Mouse (Mus musculus) c-Kit-positive CD71-negative TER-119-negative erythroid progenitor cells, embryonic 14.5 days (primary cell): ENCODE results near the gene Cic.
A peak's percentile ranks its signal among the peaks of the same experiment; 100 is the strongest.

ENCODE experiments used
- DNase-seq: peaks from one replicate; pipeline ENCODE4 v3.0.0-alpha.2; 2013; ENCODE audit warnings: low read depth

Cic gene

DNA sequence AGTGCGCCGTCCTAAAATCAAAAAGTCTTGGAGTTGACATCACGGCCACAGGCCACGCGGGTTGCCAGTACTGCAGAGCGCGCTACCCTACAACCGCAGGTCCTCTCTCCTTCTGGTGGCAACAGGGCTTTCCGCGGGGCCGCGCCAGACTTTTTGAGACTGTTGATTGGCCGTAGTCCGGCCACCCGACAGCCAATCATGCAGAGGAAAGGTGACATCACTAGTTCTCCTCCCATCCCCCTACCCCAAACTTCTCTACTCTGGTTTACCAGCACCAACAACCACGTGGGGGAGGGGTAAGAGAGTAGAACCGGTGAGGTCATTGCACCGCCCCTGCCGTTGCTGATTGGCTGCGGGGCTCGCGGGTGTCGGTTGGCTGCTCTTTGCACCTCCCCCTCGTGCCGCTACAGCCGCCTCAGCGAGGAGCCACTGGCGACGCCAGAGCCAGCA lies at the start of gene Cic:
Gene Cic (plus strand): TSS at position 404 of the 450 bp plus-strand sequence.
- peak; percentile 99 for DNase-seq

DNA sequence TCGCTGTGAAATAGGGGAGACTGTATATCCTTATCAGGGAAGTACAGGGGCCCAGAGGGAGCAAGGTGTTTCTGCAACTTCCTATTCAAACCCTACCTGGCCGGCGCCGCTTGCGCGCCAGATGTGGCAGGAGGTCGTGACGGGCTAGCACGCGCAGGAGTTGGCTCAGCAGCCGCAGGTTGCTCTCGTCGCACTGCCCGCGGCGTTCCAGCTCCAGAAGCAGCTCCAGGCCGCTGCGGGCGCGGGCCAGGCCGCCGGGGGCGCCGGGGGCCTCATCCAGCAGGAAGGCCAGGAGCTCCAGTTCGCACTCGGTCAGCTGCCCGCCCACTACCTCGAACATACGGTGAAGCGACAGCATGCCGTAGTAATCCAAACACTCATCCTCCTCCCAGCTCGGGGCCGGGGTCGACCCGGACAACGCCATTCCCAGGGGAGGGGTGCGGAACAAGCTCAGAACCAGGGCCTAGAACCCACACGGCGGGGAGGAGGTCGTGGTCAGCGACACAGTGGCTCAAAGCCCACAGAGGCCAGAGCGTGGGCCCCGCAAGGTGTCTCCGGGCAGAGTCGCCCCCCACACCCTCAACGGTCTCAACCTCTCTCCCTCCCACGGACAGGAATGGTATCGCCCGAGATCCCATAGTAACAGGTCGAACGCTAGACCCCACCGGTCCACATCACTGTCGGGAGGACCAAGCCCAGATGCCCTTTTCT lies 48.6 kb upstream of the Cic start:
- DNase-seq, result no peak

DNA sequence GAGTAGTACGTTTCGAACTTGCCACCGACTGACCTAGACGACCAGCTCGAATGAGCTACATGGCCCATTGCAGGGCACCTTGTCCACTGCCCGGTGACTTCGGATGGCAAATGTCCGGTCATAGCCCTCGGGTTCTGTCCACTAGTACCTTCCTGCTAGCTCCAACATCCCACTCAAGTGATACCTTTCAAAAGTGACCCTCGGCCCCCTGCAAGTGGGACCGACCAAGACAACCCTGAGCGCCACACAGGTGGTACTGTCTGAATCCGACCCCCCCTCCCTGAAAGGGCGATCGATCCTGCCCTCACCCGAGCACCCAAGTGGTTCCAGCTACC lies 48.1 kb upstream of the Cic start:
- DNase-seq, result no peak

DNA sequence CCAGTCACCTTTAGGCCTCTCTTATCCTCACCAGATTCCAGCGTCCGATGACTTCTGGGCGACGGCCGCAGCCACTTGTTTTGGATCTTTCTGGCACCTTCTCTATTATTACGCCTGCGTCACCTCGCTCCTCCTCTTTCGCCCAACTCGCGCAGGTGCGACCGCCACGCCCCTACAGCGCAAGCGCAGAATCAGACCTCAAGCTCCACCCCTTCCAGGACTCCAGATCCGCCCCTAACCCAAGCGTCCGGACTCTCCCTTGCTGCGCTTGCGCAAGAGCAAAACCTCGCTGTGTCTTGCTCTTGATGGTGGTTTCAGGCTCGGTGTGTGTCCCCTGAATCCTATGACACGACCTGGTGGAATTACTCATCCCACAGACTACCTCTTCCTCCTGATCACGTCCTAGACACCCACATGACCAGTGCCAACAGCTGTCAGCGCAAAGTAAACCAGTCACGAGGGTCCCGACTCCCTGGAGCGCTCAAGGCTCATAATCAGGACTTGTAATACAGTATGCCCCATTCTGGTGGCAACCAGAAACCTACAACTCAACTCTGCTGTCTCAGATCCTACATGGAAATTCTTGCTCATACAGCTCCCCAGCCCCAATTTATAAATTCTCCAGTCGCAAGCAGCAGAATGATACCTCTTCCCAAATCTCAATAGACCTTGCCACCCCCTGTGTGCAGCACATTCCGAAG lies 47.6 kb upstream of the Cic start:
- DNase-seq, result peak; percentile 95

DNA sequence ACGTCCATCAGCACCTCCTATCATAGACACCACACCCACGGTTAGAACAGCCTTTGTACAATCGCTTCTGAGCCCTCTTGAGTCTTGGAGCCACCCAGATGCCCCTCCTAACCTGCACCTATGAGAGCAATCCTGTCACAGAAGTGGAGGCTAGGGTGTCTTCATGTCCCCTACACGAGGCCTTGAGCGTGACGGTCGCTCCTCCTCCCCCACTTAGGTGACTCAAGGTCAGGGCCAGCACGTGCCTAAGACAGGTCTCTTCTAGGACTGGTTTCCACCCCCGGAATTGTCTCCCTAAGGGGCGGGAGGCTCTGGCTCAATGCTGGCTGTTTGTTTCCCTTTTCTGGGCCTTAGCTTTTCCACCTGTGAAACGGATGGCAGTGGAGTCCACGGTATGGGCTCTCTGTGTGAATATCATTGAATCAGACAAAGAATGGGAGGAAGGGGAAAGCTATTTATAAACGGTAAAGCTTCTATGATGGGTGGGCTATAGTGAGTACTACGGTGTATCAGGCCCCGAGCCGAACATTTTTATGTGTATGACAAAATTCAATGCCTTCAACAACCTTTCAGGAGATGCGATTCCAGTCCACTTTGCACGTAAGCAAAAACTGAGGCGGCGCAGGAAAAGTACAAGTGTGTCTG lies 46.9 kb upstream of the Cic start, which contains the start of gene Dedd2:
Gene Dedd2 (minus strand): TSS at position 159 of the 645 bp plus-strand sequence.
- DNase-seq, result no peak

DNA sequence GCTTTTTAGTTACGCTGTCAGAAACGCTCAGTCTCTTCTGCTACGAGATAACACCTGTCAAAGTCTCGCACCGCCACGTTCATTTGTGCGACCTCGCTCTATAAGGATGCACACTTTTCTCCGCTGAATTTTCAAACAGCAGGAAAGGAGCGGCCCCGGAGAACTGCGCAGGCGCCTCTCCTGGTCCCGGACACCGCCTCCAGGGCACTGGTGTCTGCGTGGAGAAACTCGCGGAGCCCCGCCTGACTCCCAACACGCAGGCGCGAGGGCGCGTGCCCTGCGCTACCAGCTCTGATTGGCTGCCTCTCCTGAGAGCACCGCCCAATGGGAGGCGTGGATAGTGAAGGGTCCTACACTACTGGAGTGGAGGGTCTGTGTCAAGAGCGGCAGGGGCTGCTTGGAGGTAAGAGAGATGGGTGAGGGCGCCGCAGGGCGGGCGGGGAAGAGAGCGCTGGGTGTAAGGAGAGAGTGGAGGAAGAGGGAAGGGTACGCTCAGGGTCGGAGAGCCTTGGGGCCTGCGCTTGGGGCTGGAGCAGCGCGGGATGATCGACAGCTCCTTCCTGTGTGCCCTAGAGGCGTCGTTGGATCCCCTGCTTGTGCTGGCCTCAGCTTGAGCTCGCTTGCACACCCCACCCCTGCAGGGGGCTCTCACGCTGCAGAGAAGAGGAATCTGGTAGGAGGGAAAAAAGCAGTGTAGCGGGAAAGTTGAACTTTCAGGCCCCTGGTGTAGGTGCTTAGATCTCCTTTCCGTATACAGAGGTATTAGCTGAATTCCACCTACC lies 46.2 kb upstream of the Cic start, which contains the start of gene Zfp526:
Gene Zfp526 (plus strand): TSS at position 324 of the 782 bp plus-strand sequence.
- peak; percentile 97 for DNase-seq

DNA sequence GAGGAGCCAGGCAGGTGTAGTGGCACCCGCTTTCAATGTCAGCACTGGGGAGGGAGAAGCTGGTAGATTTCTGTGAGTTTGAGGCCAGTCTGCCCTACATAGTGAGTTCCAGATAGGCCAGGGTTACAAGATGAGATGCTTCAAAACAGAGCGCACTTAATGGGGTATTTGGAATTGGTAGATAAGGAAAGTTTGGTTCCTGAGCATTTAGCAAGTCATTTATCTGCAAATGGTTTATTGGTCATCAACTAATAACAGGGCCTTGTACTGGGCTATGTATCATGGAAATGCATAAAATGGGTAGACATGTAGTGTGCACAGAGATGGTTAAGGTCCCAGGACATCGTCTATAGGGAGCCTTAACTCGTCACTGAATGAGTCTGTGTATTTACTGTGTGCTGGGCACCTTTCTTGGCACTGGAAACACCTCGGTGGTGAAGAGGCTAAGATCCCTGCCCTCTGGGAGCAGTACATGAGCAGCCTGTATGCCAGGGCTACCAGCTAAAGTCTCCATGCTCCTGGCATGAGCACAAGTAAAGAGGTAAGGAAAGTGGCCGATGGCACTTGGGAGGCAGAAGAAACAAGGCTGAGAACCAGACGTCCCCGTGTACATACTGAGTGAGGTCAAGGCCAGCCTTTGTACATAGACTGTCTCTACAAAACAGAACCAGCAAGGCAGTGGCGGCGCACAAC lies 45.1 kb upstream of the Cic start:
- DNase-seq, result no peak

DNA sequence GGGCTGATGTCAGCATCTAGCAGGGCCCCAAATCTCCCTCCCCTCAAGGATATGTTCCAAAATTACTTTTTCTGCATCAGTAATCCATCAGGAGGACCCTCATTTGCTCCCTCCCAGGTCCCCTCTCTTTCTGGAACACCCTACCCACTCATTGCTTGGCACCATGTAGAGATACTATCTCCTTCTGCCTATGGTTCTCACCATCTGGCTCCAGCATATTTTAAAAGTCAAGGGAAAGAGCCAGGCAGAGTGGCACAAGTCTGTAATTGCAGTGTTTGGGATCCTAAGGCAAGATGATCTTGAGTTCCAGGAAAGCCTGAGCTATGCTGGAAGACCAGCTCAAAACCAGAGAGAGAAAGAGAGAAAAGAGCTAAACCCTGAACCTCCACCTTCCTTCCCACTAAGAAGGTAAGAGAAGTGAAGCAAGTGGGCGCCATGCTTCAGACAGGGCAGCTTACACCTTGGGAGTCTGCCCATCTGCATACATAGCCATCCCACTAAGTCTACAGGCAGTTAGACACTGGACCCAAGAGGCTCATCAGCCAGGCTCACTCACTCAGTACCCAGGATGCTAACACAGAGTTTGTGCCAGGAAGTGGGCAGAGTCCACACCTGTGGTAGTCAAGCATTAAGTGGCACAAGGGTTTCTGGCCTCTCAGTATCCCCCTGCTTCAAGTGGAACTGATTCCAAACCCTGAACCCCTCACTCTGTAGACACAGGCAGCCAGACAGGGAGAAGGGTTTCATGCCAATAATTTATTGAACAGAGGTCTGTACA lies 39.8 kb upstream of the Cic start:
- DNase-seq, result no peak

DNA sequence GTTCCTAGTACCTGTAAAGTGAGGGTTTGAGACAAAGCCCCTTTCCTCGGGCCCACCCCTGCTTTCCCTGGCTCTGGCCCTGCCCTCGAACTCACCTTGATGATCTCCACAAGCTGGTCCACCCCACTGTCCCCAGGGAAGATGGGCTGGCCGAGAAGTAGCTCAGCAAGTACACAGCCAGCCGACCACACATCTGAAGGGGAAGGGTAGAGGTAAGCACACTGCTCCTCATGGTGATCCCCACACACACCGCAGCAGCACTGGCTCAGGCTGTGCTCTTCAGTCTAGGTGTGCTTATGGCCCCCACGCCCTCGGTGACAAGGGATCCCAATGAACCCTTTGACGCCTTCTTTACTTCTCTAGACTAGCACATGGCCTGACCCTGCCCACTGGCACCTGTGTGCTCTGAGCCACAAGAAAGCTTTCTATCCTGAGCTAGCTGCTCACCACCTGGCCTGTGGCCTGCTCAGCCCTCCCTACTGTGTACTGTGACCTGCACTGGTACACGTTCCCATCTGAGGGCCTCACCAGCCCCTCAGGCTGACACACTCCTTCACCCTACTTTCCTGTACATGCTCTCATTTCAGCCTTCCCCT lies 36.7 kb upstream of the Cic start:
- no peak for DNase-seq

DNA sequence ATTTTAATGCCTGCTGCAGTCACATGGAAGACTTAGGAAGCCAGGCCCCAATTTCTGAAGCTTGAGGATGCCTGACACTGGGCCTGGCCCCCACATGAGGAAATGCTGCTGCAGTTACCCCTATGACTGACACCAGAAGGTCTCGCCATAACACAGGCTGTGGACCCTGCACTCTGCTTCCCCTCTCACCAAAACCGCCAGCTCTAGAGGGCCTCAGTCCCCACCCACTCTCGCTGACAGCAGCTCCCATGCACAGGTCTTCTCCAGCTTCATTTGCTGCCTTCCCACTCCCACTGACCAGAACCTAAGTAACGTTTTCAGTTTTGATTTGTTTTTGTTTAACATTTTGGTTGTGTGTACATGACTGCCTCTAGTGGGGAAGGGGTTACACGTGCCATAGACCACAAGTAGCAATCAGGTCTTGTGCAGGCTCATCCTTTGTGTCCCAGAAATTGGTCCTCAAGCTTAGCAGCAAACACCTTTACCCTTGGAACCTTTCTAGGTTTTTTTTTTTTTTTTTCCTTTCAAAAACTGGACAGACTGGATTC lies 35.3 kb upstream of the Cic start:
- DNase-seq, result no peak

DNA sequence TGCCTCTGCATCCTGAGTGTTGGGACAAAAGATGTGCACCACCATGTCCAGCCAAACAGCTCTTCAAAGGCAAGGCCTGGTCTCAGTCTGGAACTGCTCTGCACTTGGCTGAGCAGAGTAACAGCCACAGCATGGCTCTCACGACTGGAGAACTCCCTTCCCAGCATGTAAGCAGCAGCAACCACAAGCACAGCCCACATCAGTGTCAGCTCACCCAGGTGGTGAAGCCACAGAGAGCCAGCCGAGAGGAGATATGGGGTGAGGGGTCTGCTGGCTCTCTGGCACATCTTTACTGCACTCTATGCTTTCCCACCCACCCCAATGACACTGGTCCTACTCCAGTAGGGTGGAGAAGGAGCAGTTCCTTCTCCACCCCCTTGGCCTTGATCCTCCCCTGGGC lies 34.4 kb upstream of the Cic start:
- DNase-seq, result no peak

DNA sequence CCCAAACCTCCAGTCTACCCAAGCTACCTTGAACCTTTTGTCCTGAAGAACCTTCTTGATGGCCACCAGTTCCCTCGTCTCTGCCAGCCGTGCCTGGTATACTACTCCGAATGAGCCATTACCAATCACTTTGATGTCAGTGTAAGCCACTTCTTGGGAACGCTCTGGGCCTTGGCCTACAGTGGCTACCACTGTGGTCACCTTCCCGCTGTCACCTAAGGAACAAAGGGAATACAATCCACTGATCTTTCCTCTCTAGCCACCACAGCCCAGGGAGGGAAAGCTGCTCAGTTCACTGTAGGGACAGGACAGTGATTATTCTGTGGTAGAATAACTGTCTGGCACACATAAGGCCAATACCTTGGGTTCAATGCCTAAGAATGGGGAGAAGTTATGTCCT lies 32.0 kb upstream of the Cic start:
- DNase-seq, result no peak

DNA sequence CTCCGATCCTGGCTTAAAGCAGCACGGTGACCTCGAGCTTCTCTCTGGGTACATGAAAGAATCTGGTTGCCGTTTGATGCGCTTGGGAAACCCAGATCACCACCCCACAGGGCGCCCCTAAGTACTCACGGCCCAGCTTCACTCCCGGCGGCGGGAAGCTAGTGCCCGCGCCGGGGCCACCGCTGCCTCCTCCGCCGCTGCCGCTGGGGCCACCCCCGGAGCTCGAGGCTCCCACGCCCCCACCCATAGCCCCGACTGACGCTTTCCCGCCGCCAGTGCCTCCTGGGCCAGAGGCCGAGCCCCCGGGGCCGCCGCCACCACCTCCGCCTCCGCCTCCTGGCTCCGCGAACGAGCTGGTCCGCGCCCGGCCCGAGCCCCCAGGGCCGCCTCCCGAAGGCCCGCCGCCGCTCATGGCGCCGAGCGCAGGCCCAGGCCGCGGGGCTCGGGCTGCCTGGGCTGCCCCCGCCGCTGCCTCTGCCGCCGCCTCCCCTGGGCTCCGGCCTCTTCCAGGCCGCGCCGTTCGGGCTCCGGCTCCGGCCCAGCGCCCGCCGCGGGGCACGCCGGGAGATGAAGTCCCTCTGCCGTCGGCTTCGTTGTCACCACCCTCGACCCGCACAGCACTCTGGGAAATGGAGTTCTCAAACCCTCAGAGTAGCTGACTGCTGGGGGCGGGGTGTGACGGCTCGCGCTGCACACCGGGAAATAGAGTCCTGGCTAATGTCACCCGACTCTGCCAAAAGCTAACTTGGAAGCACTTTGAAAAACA lies 30.1 kb upstream of the Cic start, which contains the start of gene Gsk3a:
Gene Gsk3a (minus strand): TSS at position 603 of the 766 bp plus-strand sequence.
- peak; percentile 97 for DNase-seq

DNA sequence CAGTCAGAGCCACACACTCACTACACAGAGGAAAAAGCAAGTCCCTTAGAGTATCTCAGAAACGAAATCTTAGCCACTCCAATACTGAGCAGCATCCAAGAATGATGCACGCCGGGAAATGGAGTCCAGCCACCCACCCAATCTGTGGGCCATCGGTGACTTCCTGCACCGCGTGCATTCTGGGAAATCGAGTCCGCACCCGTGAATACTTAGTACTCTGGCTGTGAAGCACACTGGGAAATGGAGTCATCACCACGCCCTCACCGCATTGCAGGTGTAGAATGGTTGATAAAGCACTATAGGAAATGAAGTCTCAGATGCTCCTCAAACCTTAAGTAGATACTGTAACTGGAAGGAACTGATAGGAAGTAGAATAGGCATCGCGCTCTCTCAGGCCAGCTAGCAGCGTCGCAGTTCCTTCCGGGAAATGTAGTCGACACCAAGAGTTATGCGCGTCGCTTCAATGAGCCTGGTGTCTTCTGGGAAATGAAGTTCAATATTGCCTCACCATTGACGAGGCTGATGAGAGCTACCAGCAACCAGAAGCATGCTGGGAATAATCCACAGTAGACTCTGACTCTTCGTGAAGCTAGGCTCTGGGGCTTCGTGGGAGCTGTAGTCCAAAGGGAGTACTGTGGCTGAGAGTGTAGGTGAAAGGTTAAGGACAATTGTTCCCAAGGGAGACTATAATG lies 29.3 kb upstream of the Cic start:
- DNase-seq, result peak; percentile 88

DNA sequence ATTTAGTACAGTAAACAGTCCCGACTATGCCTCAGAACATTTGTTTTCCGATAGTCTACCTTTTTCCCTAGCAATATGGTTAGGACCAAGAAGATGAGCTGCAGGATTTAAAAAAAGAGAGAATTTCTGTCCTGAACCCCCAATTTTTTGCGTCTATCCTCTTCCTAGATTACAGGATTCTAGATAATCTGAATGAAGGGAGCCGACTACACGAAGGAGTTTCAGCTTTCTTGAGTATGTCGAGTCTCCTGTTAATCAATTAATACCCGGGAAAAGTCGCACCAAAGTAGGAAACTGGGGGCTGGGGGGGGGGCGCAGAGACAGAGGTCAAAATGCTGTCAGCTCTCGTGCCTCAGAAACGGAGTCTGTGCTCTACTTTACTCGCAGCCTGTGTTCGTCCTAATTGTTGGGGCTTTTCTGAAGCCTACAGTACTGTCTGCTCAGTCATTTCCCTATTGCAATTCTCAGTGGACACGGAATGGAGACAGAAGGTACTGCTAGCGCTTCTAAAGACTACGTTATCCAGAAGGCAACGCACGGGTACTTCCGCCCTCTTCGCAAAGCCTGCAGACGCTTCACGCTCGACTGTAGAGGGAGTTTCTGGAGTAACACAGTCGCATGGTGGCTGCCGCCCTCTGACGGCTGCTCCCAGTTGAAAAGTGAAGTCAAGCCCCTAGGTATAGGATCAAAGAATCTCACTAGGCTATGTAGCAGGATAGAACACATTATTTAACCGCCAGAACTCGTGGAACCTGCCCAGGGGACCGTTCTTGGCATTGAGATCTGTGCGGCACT lies 28.5 kb upstream of the Cic start:
- peak; percentile 85 for DNase-seq

DNA sequence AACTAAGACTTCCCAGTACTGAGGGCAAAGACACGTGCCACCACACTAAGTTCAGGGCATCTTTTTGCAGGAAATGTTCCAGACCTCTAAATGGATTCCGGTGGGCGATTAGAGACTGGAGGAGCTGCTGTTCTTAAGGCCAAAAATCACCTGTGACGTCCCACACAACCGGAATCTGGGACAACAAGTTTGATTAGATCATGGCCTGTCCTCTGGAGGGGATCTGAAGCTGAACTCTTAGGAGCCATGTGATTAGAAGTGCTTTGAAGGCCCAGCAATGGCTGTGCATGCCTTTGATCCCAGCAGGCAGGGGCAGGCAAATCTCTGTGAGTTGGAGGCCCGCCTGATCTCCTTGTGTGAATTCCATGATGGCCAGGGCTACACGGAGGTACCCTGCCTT lies 26.9 kb upstream of the Cic start:
- DNase-seq, result no peak

DNA sequence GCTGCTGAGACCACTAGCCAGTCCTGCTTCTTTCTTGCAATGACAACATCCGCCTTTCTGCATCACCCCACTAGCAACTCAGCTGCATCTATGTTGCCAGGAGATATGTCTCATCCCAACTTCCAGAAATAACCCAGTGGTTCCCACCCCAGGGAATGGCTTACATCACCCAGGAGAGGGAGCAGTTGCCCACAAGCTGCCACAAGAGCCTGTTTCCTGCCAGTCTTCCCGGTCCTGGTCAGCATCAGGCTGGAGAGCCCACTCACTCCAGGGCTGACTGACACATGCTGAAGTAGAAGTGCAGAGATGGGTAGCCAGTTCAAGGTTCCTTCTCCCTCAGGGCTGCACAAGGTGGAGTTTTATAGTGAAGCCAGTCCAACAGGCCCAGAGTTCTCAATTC lies 26.4 kb upstream of the Cic start:
- no peak for DNase-seq

DNA sequence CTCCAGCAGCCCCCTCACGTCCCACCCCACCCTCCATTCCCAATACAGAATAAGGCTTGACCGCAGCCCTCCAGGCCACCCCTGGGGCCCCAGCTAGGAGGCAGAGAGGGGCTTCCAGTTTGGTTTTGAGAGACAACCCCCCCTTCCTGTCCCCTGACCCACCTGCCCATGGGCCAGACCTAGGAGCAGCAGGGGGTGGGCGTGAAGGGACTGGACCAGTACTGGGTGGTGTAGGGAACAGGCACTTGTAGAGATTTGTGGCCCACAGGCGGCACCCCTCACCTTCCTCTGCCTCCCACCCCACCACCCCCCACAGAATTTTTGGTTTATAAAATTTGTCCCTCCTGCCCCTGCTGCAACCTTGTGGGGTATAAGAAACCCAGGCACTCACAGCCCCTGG lies 24.1 kb upstream of the Cic start:
- DNase-seq, result no peak
